Mouse (Mus musculus) adipose tissue, adult 10 weeks (tissue): Measurements from ENCODE around the gene Vash2. TPM values are rescaled to one million over a fixed set of nuclear protein-coding genes. Genes with fewer than 3 reads are reported as not detected.

Source experiments
- polyA plus RNA-seq: library from polyadenylated mRNA; stranded (reverse); fragments of 350-450 nt; fragmentation: Illumina TruSeq; extraction: RNeasy Lipid Tissue Mini Kit (QIAGEN cat#74804); gene quantifications from one replicate; pipeline ENCODE4 v1.2.3, GENCODE M21; 2014; ENCODE audit warnings: low read depth, low replicate concordance

The Vash2 gene
- polyA plus RNA-seq, result 13.5 TPM

DNA sequence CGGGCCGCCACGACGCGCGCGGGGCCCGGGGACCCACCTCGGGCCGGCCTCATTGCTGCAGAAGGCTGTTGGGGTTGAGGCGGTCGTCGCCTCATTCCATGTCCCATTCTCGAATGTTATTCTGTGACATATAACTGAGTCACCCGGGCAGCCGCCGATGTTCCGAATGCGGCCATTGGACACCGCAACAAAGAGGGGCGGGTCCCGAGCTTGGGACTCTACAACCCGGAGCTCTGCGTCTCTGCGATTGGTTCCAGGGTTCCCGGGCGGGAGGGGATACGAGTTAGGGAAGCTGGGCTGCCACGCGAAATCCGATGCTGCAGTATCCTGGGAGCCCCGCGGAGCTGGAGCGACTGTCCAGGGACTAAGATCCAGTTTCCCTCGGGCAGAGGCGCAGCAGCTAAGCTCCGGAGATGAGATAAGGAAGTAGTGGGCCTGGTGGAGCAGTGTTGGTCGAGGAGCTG, at the start of gene Vash2:
Vash2 (minus strand) TSS at position 197 of the 464 bp plus-strand sequence.

DNA sequence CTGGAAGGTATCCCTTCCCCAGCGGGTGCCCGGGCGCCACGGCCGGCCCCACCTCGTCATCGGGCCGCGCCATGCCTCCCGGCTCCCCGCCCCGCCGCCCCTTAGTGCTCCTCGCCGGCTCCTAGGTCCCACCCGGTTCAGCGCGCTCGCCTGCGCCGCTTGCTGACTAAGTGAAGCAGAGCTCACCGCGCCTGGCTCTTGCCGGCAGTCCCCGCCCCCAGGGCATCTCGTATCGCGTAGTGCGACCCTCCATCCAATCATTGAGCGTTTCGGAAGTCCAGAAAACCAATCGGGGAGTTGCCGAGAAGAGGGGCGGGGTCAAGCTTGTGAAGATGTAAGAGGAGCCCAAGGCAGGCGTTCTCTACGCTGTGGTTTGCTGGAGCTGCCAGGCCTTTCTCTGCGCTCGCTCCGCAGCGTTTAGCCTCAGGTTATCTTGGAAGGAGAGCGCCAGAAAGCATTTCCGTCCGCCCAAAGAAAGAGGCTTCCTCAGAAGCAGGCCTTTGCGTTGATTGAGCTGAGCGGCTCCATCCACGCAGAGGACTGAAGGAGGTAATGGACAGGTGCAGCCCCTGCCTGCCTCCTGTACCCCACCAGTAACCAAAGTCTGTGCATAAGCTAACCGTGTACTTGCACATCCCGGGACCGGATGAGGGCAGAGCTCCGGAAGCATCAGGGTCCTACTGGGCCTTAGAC, 47.1 kb upstream of the Vash2 start, which contains the start of gene Flvcr1:
Flvcr1 (minus strand) TSS at position 138 of the 693 bp plus-strand sequence.

DNA sequence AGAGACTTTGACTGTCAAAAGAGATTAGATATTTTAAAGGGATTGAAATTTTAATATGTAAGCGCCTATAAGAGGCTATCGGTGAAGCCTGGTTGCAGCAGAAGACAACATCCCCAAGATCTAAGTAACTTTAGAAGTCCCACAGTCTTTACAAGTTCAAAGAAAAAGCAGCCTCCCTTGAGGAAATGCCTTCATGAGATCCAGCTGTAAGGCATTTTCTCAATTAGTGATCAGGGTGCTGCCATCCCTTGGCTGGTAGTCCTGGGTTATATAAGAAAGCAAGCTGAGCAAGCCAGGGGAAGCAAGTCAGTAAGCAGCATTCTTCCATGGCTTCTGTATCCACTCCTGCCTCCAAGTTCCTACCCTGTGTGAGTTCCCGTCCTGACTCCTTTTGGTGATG, 54.3 kb downstream of the Vash2 start, which contains the start of gene Angel2:
Angel2 (plus strand) TSS at position 301 of the 400 bp plus-strand sequence.

DNA sequence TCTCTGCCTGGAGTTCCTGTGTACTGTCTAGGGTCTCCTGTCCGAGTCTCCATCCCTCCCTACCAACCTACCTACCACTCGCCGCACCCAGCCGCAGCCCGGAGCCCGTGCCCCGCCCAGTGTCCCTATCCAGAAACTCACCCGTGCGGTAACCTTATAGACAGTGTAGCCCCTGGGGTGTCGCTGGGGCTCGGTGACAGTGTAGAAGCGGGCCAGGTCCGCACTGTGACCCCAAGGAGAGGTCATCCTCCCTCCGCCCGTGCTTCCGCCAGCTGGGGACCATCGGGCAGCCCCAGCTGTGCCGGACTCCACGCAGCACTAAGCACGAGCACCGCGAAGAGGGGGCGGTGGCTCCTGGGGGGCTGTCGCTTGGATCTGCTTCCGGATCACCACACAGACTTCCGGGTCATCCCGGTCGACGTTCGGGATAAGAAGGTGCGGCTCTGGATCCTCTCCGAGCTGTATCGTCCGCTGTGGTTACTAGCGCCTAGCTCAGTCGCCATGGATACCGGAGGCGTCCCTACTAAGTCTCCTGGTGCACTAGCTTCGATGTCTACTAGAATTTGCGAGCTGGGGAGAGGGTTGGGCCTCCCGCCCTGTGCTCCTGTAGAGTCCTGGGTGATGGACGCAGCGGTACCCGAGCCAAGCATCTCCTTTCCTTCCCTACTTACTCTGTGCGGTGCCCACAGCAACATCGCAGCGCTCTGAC, 67.5 kb downstream of the Vash2 start, which contains the start of gene Rps6kc1:
Rps6kc1 (minus strand) TSS at position 356 of the 709 bp plus-strand sequence.

Other genes with a start within 250 kb of the Vash2 start
- 8.7 TPM for gene Rps6kc1, start 67.5 kb downstream of the Vash2 start, polyA plus RNA-seq
- gene Angel2, start 54.2 kb downstream of the Vash2 start, polyA plus RNA-seq, result 37.3 TPM
- 10.2 TPM for gene Flvcr1, start 46.9 kb upstream of the Vash2 start, polyA plus RNA-seq
- 7.8 TPM for gene Spata45, start 57.3 kb upstream of the Vash2 start, polyA plus RNA-seq
- gene Tatdn3, start 83.6 kb upstream of the Vash2 start, polyA plus RNA-seq, result 25.6 TPM
- 1.1 TPM for gene Nsl1, start 83.7 kb upstream of the Vash2 start, polyA plus RNA-seq
- 5.8 TPM for gene Batf3, start 118.6 kb upstream of the Vash2 start, polyA plus RNA-seq
- 1.2 TPM for gene Fam71a, start 185.5 kb upstream of the Vash2 start, polyA plus RNA-seq
- 6.7 TPM for gene Atf3, start 238.7 kb upstream of the Vash2 start, polyA plus RNA-seq